Mouse (Mus musculus): Measurements from ENCODE around the gene Paqr3. TPM values are rescaled to one million over a fixed set of nuclear protein-coding genes. Genes with fewer than 3 reads are reported as not detected.
A peak's percentile ranks its signal among the peaks of the same experiment; 100 is the strongest.

The Paqr3 gene
- polyA plus RNA-seq, 1 experiment from 2014 or later: 0.75 TPM

- Histone ChIP-seq H3K4me2 (no peak overlapping the region), H3K4me1 (replicated peaks) (peaks cover 22% of the 10 kb centered on the region), H3K4me3 (replicated peaks) (no peak overlapping the region), H3K27ac (no peak overlapping the region), H3K9ac (no peak overlapping the region), H3K36me3 (no peaks in the 10 kb centered on the region), H3K9me3 (replicated peaks) (no peaks in the 10 kb centered on the region), H3K27me3 (peaks cover 24% of the 10 kb centered on the region)
- ATAC-seq (ENCODE audit: low read depth) (no peak), DNase-seq (no peak)
- 75% methylated on average over 5 of the region's 5 CpGs for WGBS (ENCODE audit: insufficient replicate concordance)
Measured at GRCm38 (mm10) chr5:97108333-97108732, 3.1 kb downstream of the Paqr3 start.

GRCm38 (mm10) chr5:97099954-97100353 lies 11.4 kb downstream of the Paqr3 start:
- no peaks in the 10 kb centered on the region for H3K4me1 ChIP-seq (replicated peaks)
- H3K4me3 ChIP-seq (replicated peaks): no peak overlapping the region
- H3K27me3 ChIP-seq: no peaks in the 10 kb centered on the region
- H3K27ac ChIP-seq: no peak overlapping the region
- no peaks in the 10 kb centered on the region for H3K36me3 ChIP-seq
- DNase-seq (no peak), ATAC-seq (ENCODE audit: low read depth) (no peak)
- WGBS (ENCODE audit: insufficient replicate concordance): 77% methylated on average over 8 of the region's 8 CpGs
- H3K4me2 ChIP-seq: no peak overlapping the region
- H3K9me3 ChIP-seq (replicated peaks): no peaks in the 10 kb centered on the region
- no peak overlapping the region for H3K9ac ChIP-seq

- 60% methylated on average over 9 of the region's 9 CpGs for WGBS (ENCODE audit: insufficient replicate concordance)
- Histone ChIP-seq H3K27ac (no peak overlapping the region), H3K9me3 (replicated peaks) (no peaks in the 10 kb centered on the region), H3K4me1 (replicated peaks) (no peaks in the 10 kb centered on the region), H3K36me3 (peaks cover 5% of the 10 kb centered on the region), H3K9ac (no peak overlapping the region), H3K27me3 (no peaks in the 10 kb centered on the region), H3K4me2 (no peak overlapping the region), H3K4me3 (replicated peaks) (no peak overlapping the region)
- ATAC-seq (ENCODE audit: low read depth) (no peak), DNase-seq (no peak)
Measured at GRCm38 (mm10) chr5:97097631-97098041, 13.8 kb downstream of the Paqr3 start.

- ATAC-seq (ENCODE audit: low read depth): no peak
- no peak for DNase-seq
- H3K27ac ChIP-seq: no peak overlapping the region
- peaks cover 19% of the 10 kb centered on the region for H3K36me3 ChIP-seq
- H3K9ac ChIP-seq: no peak overlapping the region
- WGBS (ENCODE audit: insufficient replicate concordance): 29% methylated on average over 10 of the region's 13 CpGs
- H3K4me2 ChIP-seq: no peak overlapping the region
- no peak overlapping the region for H3K4me3 ChIP-seq (replicated peaks)
- H3K9me3 ChIP-seq (replicated peaks): no peaks in the 10 kb centered on the region
- no peaks in the 10 kb centered on the region for H3K27me3 ChIP-seq
- H3K4me1 ChIP-seq (replicated peaks): no peaks in the 10 kb centered on the region
Measured at GRCm38 (mm10) chr5:97095335-97095734, 16.1 kb downstream of the Paqr3 start.

GRCm38 (mm10) chr5:97092970-97093369 lies 18.4 kb downstream of the Paqr3 start:
- Histone ChIP-seq H3K9ac (no peak overlapping the region), H3K27ac (no peak overlapping the region), H3K36me3 (peaks cover 41% of the 10 kb centered on the region), H3K4me1 (replicated peaks) (no peaks in the 10 kb centered on the region), H3K4me3 (replicated peaks) (no peak overlapping the region), H3K9me3 (replicated peaks) (no peaks in the 10 kb centered on the region), H3K4me2 (no peak overlapping the region), H3K27me3 (no peaks in the 10 kb centered on the region)
- no peak for ATAC-seq (ENCODE audit: low read depth)
- WGBS (ENCODE audit: insufficient replicate concordance): 90% methylated on average over 8 of the region's 8 CpGs
- no peak for DNase-seq

GRCm38 (mm10) chr5:97090034-97090784 lies 21.2 kb downstream of the Paqr3 start:
- Histone ChIP-seq H3K36me3 (peaks cover 68% of the 10 kb centered on the region), H3K9me3 (replicated peaks) (no peaks in the 10 kb centered on the region), H3K9ac (no peak overlapping the region), H3K27ac (no peak overlapping the region), H3K4me1 (replicated peaks) (0 out of 2 replicates have a peak, but pooled peaks cover 3% of the 10 kb centered on the region), H3K4me2 (no peak overlapping the region), H3K4me3 (replicated peaks) (no peak overlapping the region), H3K27me3 (no peaks in the 10 kb centered on the region)
- 82% methylated on average over 6 of the region's 6 CpGs for WGBS (ENCODE audit: insufficient replicate concordance)
- DNase-seq (no peak), ATAC-seq (ENCODE audit: low read depth) (no peak)

GRCm38 (mm10) chr5:97089426-97089825 lies 22.0 kb downstream of the Paqr3 start:
- WGBS (ENCODE audit: insufficient replicate concordance): 97% methylated on average over 3 of the region's 3 CpGs
- no peak for DNase-seq

GRCm38 (mm10) chr5:97088231-97088630 lies 23.2 kb downstream of the Paqr3 start:
- 75% methylated on average over 6 of the region's 6 CpGs for WGBS (ENCODE audit: insufficient replicate concordance)
- Histone ChIP-seq H3K27ac (no peak overlapping the region), H3K4me1 (replicated peaks) (0 out of 2 replicates have a peak, but pooled peaks cover 3% of the 10 kb centered on the region), H3K9me3 (replicated peaks) (no peaks in the 10 kb centered on the region), H3K27me3 (no peaks in the 10 kb centered on the region), H3K4me2 (no peak overlapping the region), H3K36me3 (peaks cover 88% of the 10 kb centered on the region), H3K9ac (no peak overlapping the region), H3K4me3 (replicated peaks) (no peak overlapping the region)
- no peak for ATAC-seq (ENCODE audit: low read depth)
- DNase-seq: no peak

More at GRCm38 (mm10) chr5:97089426-97089825, 22.0 kb downstream of the Paqr3 start:
- Histone ChIP-seq H3K9ac (no peak overlapping the region), H3K27me3 (no peaks in the 10 kb centered on the region), H3K4me3 (replicated peaks) (no peak overlapping the region), H3K4me1 (replicated peaks) (0 out of 2 replicates have a peak, but pooled peaks cover 3% of the 10 kb centered on the region), H3K9me3 (replicated peaks) (no peaks in the 10 kb centered on the region), H3K4me2 (no peak overlapping the region), H3K27ac (no peak overlapping the region), H3K36me3 (peaks cover 76% of the 10 kb centered on the region)
- ATAC-seq (ENCODE audit: low read depth): no peak

- DNase-seq: no peak
- no peaks in the 10 kb centered on the region for H3K27me3 ChIP-seq
- WGBS (ENCODE audit: insufficient replicate concordance): 94% methylated on average over 16 of the region's 16 CpGs
- no peak for ATAC-seq (ENCODE audit: low read depth)
- H3K36me3 ChIP-seq: peaks cover 89% of the 10 kb centered on the region
- H3K4me2 ChIP-seq: no peak overlapping the region
- H3K4me3 ChIP-seq (replicated peaks): no peak overlapping the region
- no peaks in the 10 kb centered on the region for H3K9me3 ChIP-seq (replicated peaks)
- 0 out of 2 replicates have a peak, but pooled peaks cover 3% of the 10 kb centered on the region for H3K4me1 ChIP-seq (replicated peaks)
- no peak overlapping the region for H3K9ac ChIP-seq
- no peak overlapping the region for H3K27ac ChIP-seq
Measured at GRCm38 (mm10) chr5:97087746-97088145, 23.6 kb downstream of the Paqr3 start.

GRCm38 (mm10) chr5:97087030-97087630 lies 24.3 kb downstream of the Paqr3 start:
- DNase-seq: no peak

GRCm38 (mm10) chr5:97085071-97085470 lies 26.3 kb downstream of the Paqr3 start:
- DNase-seq (no peak), ATAC-seq (ENCODE audit: low read depth) (0 out of 2 replicates have a peak, but pooled peaks have one; percentile 11)
- no peak overlapping the region for H3K27ac ChIP-seq
- no peaks in the 10 kb centered on the region for H3K9me3 ChIP-seq (replicated peaks)
- 93% methylated on average over 6 of the region's 6 CpGs for WGBS (ENCODE audit: insufficient replicate concordance)
- no peak overlapping the region for H3K4me2 ChIP-seq
- no peaks in the 10 kb centered on the region for H3K27me3 ChIP-seq
- H3K9ac ChIP-seq: no peak overlapping the region
- H3K4me3 ChIP-seq (replicated peaks): no peak overlapping the region
- H3K36me3 ChIP-seq: peaks cover 95% of the 10 kb centered on the region
- 0 out of 2 replicates have a peak, but pooled peaks cover 3% of the 10 kb centered on the region for H3K4me1 ChIP-seq (replicated peaks)

More at GRCm38 (mm10) chr5:97087030-97087630, 24.3 kb downstream of the Paqr3 start:
- 90% methylated on average over 24 of the region's 24 CpGs for WGBS (ENCODE audit: insufficient replicate concordance)
- ATAC-seq (ENCODE audit: low read depth): no peak
- Histone ChIP-seq H3K27ac (no peak overlapping the region), H3K4me3 (replicated peaks) (no peak overlapping the region), H3K4me2 (no peak overlapping the region), H3K36me3 (peaks cover 89% of the 10 kb centered on the region), H3K27me3 (no peaks in the 10 kb centered on the region), H3K9ac (no peak overlapping the region), H3K4me1 (replicated peaks) (0 out of 2 replicates have a peak, but pooled peaks cover 3% of the 10 kb centered on the region), H3K9me3 (replicated peaks) (no peaks in the 10 kb centered on the region)
